Mouse (Mus musculus): Measurements from ENCODE around the gene Slc22a2.
"Not testable (repeated sequence)": the region's sequence is repeated elsewhere in the genome, so short reads cannot be mapped to it uniquely, and the experiment has no call there.

The Slc22a2 gene

DNA sequence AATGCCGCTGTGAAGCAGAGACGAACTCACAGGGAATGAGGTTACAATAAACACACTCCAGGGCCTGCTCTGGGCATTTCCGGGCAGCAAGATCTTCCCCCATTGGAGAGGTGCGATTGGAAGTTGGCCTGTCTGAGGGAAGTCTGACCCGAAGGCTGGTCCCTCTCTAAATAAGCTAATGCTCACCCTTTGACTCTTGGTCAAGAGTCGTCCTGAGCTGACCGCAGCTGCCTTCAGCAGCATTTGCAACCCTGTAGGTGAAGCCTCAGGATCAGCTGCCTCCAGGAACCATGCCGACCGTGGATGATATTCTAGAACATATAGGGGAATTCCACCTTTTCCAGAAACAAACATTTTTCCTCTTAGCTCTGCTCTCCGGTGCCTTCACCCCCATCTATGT is at the start of gene Slc22a2:
Slc22a2 (plus strand) TSS at position 142 of the 400 bp plus-strand sequence.
- DNase-seq (ENCODE audit: low read depth, low spot score) = no peak

DNA sequence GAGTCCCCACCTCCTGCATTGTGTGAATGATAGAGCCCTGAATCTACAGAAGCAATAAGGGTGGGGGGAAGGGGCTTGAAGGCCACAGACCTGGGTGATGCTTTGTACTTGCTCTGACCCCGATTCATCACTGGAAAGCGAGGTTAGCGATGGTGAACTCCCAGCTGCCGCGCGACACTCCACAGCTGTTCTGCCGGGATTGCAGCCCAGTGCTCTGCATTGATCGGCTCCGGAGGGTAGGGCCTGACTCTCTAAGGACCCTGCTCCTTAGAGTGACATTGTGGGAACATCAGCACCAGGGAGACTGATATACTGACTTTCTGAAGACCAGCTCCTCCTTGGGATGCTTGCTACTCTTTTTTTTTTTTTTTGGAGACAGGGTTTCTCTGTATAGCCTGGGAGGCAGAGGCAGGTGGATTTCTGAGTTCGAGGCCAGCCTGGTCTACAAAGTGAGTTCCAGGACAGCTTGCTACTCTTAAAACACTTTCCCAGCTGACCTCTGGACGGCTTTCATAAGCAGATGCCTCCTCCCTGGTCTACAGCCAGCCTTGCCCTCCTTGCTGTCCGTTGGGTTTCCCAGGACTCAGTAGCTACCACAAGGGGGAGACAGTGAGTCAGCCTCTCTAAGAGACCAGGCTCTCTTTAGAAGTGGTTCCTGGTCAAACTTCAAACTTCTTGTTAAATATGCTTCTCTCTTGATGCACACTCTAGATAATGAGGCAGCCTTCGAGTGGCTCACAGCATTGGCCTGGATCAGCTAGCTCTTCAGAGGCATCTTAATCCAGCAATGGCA is 49.4 kb upstream of the Slc22a2 start:
- peak; percentile 79 for DNase-seq (ENCODE audit: low read depth, low spot score)

- no peak for DNase-seq (ENCODE audit: low read depth, low spot score)
Observed at GRCm38 (mm10) chr17:12562215-12562614, 21.7 kb upstream of the Slc22a2 start.

DNA sequence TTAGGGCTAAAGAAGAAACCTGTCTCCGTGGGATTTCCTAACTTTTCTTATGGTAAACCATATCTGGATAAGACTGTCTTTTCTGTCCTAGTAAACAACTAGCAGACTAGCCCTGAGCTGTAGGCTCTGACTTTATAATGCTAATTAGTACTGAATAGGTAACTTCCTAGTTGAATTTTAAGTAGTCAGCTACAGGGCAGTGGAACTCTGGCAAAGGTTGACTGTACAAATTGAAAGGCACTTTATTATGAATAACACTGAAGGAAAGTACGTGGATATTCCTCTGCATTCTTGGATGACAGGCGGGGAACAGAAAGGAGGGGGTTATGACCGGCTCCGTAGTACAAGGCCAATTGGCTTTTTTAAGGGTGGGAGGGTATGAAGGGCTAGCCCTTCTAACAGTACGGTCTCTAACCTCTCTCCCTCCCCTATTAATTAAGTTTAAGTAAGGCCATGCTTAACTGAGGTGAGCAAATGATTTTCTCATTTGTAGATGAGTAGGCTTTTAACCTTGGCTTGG is 19.4 kb upstream of the Slc22a2 start:
- not testable (repeated sequence) for DNase-seq (ENCODE audit: low read depth, low spot score)

- DNase-seq (ENCODE audit: low read depth, low spot score) = no peak
Observed at GRCm38 (mm10) chr17:12565443-12565842, 18.5 kb upstream of the Slc22a2 start.

GRCm38 (mm10) chr17:12571316-12571715 is 12.6 kb upstream of the Slc22a2 start:
- no peak for DNase-seq (ENCODE audit: low read depth, low spot score)

GRCm38 (mm10) chr17:12571924-12572463 is 11.9 kb upstream of the Slc22a2 start:
- no peak for DNase-seq (ENCODE audit: low read depth, low spot score)

GRCm38 (mm10) chr17:12575391-12575790 is 8.5 kb upstream of the Slc22a2 start:
- no peak for DNase-seq (ENCODE audit: low read depth, low spot score)

- DNase-seq (ENCODE audit: low read depth, low spot score) = no peak
Observed at GRCm38 (mm10) chr17:12577096-12577495, 6.8 kb upstream of the Slc22a2 start.

- DNase-seq (ENCODE audit: low read depth, low spot score) = no peak
Observed at GRCm38 (mm10) chr17:12585366-12585765, 1.4 kb downstream of the Slc22a2 start.

DNA sequence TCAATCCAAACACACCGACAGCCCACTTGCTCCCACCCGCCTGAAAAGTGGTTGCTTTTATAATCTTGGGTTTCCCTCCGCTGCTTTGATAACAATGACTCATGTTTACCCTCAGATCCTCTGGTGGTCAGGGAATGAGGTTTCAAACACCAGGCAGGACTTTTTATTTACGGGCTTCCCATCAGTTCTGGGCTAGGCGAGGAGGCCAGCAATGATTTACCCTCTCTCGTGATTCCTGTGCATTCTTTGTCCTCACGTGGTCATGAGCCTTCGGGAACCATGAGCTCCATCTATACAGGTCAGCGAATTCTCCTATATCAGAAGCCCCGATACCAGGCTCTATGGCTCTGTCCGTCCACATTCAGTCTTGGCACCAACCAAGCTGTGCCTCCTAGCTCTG is 3.0 kb downstream of the Slc22a2 start:
- DNase-seq (ENCODE audit: low read depth, low spot score) = no peak

DNA sequence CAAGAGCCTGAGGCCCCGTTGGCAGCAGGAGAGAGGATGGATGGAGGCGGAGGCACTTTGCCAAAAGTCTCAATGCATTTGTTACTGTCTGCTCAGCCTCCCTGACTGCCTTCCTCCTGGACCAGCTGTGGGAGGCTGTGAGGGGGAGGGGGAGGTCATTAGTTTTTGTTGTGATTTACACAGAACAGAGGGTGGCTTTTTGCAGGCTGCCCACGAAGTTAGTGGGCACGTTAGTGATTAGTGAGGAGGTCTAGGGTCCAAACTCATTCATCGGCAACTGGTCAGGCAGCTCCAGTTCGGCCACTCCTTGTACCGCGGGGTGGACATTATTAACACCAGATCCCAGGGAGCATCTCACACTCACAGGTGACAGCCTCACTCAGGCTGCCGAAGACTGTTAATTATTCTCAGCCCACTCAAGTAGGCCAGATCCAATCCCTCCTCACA is 4.9 kb downstream of the Slc22a2 start:
- no peak for DNase-seq (ENCODE audit: low read depth, low spot score)

DNA sequence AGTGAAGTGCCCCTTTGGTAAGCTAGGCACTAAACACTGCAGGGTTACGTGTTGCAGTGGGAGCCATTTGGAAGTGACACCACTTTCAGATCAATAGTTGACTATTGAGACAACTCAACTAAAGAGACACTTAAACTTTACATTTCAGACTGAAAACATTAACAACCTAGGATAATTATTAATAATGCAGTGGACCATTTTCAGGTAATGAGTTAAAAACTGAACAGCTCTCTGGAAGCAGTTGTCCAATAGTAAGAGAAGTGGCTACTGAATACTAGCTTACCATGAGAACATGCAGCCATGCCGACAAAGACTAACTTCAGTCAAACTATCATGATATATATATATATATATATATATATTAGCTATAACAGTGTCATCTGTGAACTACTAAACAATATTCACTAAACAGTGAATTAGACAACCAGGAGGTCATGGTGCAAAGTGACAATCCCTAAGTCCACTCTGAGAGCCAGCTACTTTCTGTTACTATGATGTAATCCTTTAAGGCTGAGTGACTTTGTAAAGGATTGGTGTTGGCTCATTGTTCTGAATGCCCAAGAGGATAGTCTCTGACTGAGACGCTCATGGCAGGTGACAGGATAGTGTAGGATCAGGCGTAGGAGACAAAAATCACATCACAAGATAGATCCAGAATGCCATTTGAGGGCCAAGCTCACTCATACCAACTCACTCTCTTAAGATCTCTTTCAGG is 7.1 kb downstream of the Slc22a2 start:
- DNase-seq (ENCODE audit: low read depth, low spot score) = no peak

DNA sequence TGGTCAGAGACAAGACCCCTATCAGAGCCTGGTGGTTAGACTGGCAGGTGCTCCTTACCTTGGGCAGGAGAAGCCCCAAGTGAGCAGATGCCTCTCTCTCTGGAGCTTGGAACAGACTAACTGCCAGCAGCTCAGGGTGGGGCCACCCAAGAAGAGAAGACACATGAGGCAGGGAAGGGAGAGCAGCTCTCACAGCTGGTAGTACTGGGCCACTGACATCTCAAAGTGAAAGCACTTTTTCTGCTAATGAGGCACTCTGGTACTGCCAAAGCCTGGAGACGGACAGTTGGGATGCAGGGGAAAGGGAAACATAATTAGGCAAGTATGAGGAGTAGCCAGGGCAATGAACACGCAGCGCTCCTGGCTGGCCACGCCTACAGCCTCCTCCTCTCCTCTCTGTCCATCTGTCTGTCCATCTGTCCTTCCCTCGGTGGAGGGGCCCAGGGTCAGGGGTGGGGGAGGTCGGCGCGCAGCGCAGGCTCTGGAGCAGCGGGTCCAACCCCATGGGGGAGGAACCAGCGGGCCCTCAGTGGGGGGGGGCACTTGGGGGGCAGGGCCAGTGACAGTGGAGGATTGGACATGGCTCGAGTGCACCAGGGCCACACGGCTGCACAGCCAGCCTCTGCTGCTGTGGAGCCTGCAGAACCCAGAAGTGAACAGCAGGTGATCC is 12.0 kb downstream of the Slc22a2 start:
- DNase-seq (ENCODE audit: low read depth, low spot score) = no peak

- DNase-seq (ENCODE audit: low read depth, low spot score) = no peak
Observed at GRCm38 (mm10) chr17:12606634-12607033, 22.7 kb downstream of the Slc22a2 start.

DNA sequence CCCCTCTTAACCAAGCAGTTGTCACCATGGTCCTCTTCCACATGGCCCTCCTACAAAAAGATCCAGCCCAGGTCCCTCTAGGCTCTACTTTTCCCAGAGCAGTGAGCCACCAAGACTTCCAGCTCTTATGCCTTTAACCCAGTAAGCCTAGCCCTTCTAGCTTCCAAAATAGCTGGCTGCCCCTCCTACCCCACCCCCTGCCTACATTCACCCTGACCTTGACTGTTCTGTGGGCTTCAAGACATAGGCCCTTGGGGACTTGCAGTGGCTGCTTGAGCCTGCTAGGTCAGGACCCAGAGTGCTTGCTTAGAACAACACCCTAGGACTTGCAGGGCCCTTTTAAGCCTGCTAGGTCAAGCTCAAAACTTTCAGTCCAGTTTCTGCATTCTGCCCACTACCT is 23.3 kb downstream of the Slc22a2 start:
- DNase-seq (ENCODE audit: low read depth, low spot score) = no peak

DNA sequence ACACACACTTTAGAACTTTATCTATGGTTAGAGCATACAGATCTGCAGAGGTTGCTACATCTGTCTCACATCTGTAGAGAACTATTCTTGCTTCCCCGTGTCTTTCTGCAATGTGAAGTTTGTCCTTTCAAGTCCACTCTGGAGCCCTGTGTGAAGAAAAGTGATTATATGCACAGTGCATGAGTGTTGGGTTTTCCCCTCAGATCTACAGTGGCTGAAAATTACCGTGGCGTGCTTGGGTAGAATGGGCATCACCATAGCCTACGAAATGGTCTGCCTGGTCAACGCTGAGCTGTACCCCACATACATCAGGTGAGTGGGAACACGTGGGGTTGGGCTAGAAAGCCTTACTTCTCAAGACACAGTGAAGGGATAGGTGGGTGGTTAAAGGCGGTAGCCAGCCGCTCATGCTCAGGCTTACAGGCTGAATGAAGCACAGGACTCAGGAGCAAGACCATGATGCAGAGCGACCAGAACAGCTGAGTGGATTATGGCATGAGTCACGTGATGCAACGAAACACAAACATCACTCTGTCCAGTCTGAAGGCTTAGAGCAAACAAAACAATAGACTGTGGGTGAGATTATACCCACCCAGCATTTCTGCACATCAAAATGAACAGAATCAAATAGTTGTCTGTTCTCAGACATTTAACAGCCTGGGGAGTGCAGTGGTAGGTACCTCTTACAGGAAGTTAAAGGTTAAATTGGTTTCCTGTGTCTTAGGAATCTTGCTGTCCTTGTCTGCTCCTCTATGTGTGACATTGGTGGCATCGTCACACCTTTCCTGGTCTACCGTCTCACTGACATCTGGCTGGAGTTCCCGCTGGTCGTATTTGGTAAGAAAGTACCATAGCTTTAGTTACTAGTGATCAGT is 30.8 kb downstream of the Slc22a2 start:
- no peak for DNase-seq (ENCODE audit: low read depth, low spot score)

- DNase-seq (ENCODE audit: low read depth, low spot score) = no peak
Observed at GRCm38 (mm10) chr17:12615429-12615828, 31.5 kb downstream of the Slc22a2 start.

DNA sequence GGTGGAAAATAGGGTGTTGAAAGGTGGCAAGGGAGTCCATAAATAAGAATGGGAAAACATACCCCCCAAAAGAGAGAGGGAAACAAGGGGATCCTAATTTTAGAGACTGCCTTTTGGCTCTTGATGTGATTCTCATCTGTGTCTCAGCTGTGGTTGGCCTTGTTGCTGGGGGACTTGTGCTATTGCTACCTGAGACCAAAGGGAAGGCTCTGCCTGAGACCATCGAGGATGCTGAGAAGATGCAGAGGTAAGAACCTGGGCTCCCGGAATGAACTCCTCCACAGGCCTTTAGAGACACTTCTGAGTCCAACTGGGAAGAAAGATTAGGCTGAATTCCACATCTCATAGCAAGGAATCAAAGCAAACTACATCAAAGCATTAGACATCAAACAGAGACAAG is 35.7 kb downstream of the Slc22a2 start:
- no peak for DNase-seq (ENCODE audit: low read depth, low spot score)

GRCm38 (mm10) chr17:12627983-12628382 is 44.1 kb downstream of the Slc22a2 start:
- no peak for DNase-seq (ENCODE audit: low read depth, low spot score)

Measured in ZHBTc4 (cell line).